Mouse (Mus musculus) lung, postnatal 0 days (tissue): Measurements from ENCODE around the gene Hoxd4. TPM values are rescaled to one million over a fixed set of nuclear protein-coding genes. Genes with fewer than 3 reads are reported as not detected.

Experiments used
- ATAC-seq: fragments of 200-750 bp; cut with Nextera tagmentation; 2 replicates; pipeline ENCODE4 v1.8.0; 2017; ENCODE audit warnings: moderate library complexity
- DNase-seq: peaks from one replicate; pipeline ENCODE4 v3.0.0-alpha.2; 2016; ENCODE audit warnings: low spot score
- H3K27ac ChIP-seq: fragments of 300-500 bp; sonication (generic); 2 replicates; pipeline ENCODE4 v1.5.1; 2014; ENCODE audit warnings: antibody characterized with exemption, mild to moderate bottlenecking, low read length, mixed read lengths
- H3K27me3 ChIP-seq: fragments of 300-500 bp; sonication (generic); replicated peaks from 2 replicates; pipeline ENCODE4 v1.6.1; 2014; ENCODE audit warnings: low read length, mixed read lengths; ENCODE audit not compliant: insufficient read depth
- H3K36me3 ChIP-seq: fragments of 300-500 bp; sonication (generic); 2 replicates; pipeline ENCODE4 v1.6.1; 2014; ENCODE audit warnings: low read length, mixed read lengths; ENCODE audit not compliant: insufficient read depth
- H3K4me1 ChIP-seq: fragments of 300-500 bp; sonication (generic); 2 replicates; pipeline ENCODE4 v1.6.1; 2014; ENCODE audit warnings: antibody characterized with exemption, low read depth, low read length, mixed read lengths; ENCODE audit not compliant: insufficient read depth
- H3K4me2 ChIP-seq: fragments of 300-500 bp; sonication (generic); replicated peaks from 2 replicates; pipeline ENCODE4 v1.6.1; 2014; ENCODE audit warnings: low read depth, mild to moderate bottlenecking, low read length, moderate library complexity, mixed read lengths
- H3K4me3 ChIP-seq: fragments of 300-500 bp; sonication (generic); 2 replicates; pipeline ENCODE4 v1.5.1; 2014; ENCODE audit warnings: low read depth, low read length
- H3K9ac ChIP-seq: fragments of 300-500 bp; sonication (generic); replicated peaks from 2 replicates; pipeline ENCODE4 v1.6.1; 2014; ENCODE audit warnings: low read depth, mild to moderate bottlenecking
- H3K9me3 ChIP-seq: fragments of 300-500 bp; sonication (generic); 2 replicates; pipeline ENCODE4 v1.6.1; 2016; ENCODE audit warnings: low read length, mixed read lengths
- CTCF ChIP-seq: IDR thresholded peaks from 2 replicates; pipeline ENCODE4 v1.5.1; 2016; ENCODE audit warnings: antibody characterized with exemption, mild to moderate bottlenecking
- EP300 ChIP-seq: IDR thresholded peaks from 2 replicates; pipeline ENCODE4 v1.6.1; 2016; ENCODE audit warnings: antibody characterized with exemption, mild to moderate bottlenecking, control low read depth
- WGBS: fragments of 180-500 bp; shearing (Covaris S2); extraction: QIAGEN DNeasy Blood & Tissue Kit; methylation state at CpG from one replicate; pipeline ENCODE4 v1.1.7; 2014; 5-methylcytosine and 5-hydroxymethylcytosine counted together
- polyA plus RNA-seq: library from polyadenylated mRNA; unstranded; fragments of >200 nt; fragmentation: Nextera tagmentation; extraction: Ambion mirVana; gene quantifications from 2 replicates; pipeline ENCODE4 v1.2.1, GENCODE M21; 2015

Hoxd4 gene
- polyA plus RNA-seq, 1 experiment from 2014 or later, result not detected

GRCm38 (mm10) chr2:74745540-74746297 lies 34.0 kb downstream of the Hoxd4 start:
- no peak overlapping the region for H3K4me3 ChIP-seq
- no peak for ATAC-seq
- TF ChIP-seq CTCF (no peak), EP300 (no peak)
- H3K4me1 ChIP-seq, result peaks cover 8% of the 10 kb centered on the region; the same call in 1 of the 2 replicates
- no peaks in the 10 kb centered on the region for H3K9me3 ChIP-seq
- 9% methylated on average over 6 of the region's 6 CpGs for WGBS
- H3K9ac ChIP-seq, result no peak overlapping the region
- no peak for DNase-seq
- H3K27me3 ChIP-seq, result peaks cover 88% of the 10 kb centered on the region
- H3K36me3 ChIP-seq, result no peaks in the 10 kb centered on the region
- H3K4me2 ChIP-seq, result no peak overlapping the region
- H3K27ac ChIP-seq, result no peak overlapping the region

DNA sequence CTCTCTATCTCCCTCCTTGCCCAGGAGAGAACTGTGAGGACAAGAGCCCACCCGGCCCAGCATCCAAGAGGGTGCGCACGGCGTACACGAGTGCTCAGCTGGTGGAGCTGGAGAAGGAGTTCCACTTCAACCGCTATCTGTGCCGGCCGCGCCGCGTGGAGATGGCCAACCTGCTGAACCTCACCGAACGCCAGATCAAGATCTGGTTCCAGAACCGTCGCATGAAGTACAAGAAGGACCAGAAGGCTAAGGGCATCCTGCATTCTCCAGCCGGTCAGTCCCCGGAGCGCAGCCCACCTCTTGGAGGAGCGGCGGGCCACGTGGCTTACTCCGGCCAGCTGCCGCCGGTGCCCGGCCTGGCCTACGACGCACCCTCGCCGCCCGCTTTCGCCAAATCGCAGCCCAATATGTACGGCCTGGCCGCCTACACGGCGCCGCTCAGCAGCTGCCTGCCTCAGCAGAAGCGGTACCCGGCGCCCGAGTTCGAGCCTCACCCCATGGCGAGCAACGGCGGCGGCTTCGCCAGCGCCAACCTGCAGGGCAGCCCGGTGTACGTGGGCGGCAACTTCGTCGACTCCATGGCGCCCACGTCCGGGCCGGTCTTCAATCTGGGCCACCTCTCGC lies 34.7 kb downstream of the Hoxd4 start:
- no peak for ATAC-seq
- H3K4me1 ChIP-seq, result peaks cover 8% of the 10 kb centered on the region; the same call in 1 of the 2 replicates
- no peaks in the 10 kb centered on the region for H3K36me3 ChIP-seq
- TF ChIP-seq CTCF, result no peak
- TF ChIP-seq EP300, result no peak
- no peaks in the 10 kb centered on the region for H3K9me3 ChIP-seq
- H3K27ac ChIP-seq, result no peak overlapping the region
- WGBS, result 5% methylated on average over 58 of the region's 58 CpGs
- no peak overlapping the region for H3K4me2 ChIP-seq
- DNase-seq, result no peak
- H3K4me3 ChIP-seq, result no peak overlapping the region
- peaks cover 89% of the 10 kb centered on the region for H3K27me3 ChIP-seq
- H3K9ac ChIP-seq, result no peak overlapping the region

DNA sequence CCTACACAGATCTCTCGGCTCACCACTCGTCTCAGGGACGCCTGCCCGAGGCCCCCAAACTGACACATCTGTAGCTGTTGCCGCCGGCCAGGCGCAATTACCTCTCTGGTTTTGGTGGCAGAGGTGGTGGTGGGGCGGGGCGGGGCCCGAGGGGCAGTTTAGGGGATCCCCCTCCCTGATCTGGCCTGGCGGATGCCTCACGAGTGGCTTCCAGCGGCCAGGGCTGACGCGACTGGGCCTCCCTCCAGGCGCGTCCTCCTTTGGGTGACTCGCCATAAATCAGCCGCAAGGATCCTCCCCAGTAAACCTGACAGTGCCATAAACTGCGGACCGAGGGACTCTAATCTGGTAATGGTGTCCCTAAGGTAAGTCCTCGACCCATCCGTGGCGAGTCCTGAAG lies 35.3 kb downstream of the Hoxd4 start:
- no peak overlapping the region for H3K27ac ChIP-seq
- H3K27me3 ChIP-seq, result peaks cover 89% of the 10 kb centered on the region
- ATAC-seq (no peak), DNase-seq (no peak)
- H3K4me2 ChIP-seq, result no peak overlapping the region
- H3K4me3 ChIP-seq, result no peak overlapping the region
- TF ChIP-seq CTCF, result no peak
- TF ChIP-seq EP300, result no peak
- H3K9me3 ChIP-seq, result no peaks in the 10 kb centered on the region
- H3K9ac ChIP-seq, result no peak overlapping the region
- no peaks in the 10 kb centered on the region for H3K36me3 ChIP-seq
- H3K4me1 ChIP-seq, result peaks cover 8% of the 10 kb centered on the region; the same call in 1 of the 2 replicates
- WGBS, result 5% methylated on average over 24 of the region's 24 CpGs

- H3K4me2 ChIP-seq, result no peak overlapping the region
- WGBS, result 19% methylated on average over 11 of the region's 11 CpGs
- H3K27ac ChIP-seq, result no peak overlapping the region
- no peak for DNase-seq
- H3K36me3 ChIP-seq, result no peaks in the 10 kb centered on the region
- peaks cover 93% of the 10 kb centered on the region for H3K27me3 ChIP-seq
- no peak overlapping the region for H3K9ac ChIP-seq
- H3K4me3 ChIP-seq, result no peak overlapping the region
- H3K4me1 ChIP-seq, result peaks cover 8% of the 10 kb centered on the region; the same call in 1 of the 2 replicates
- no peak for ATAC-seq
- TF ChIP-seq CTCF (no peak), EP300 (no peak)
- H3K9me3 ChIP-seq, result no peaks in the 10 kb centered on the region
Observed at GRCm38 (mm10) chr2:74747661-74748141, 36.0 kb downstream of the Hoxd4 start.

- H3K9ac ChIP-seq, result no peak overlapping the region
- no peaks in the 10 kb centered on the region for H3K36me3 ChIP-seq
- no peak overlapping the region for H3K4me2 ChIP-seq
- H3K27me3 ChIP-seq, result peaks cover 94% of the 10 kb centered on the region
- no peak for DNase-seq
- ATAC-seq, result no peak
- H3K4me3 ChIP-seq, result no peak overlapping the region
- WGBS, result 14% methylated on average over 9 of the region's 9 CpGs
- TF ChIP-seq EP300, result no peak
- no peak overlapping the region for H3K27ac ChIP-seq
- H3K9me3 ChIP-seq, result no peaks in the 10 kb centered on the region
- peaks cover 11% of the 10 kb centered on the region; the same call in 1 of the 2 replicates for H3K4me1 ChIP-seq
Observed at GRCm38 (mm10) chr2:74748436-74748995, 36.8 kb downstream of the Hoxd4 start.
